Mouse (Mus musculus) right cerebral cortex, postnatal 10 days (tissue): ENCODE results near the gene Rnf4.

Experiments
- DNase-seq, 2 experiments: peaks; one replicate each; pipeline ENCODE4 v3.0.0; 2021; ENCODE audit warnings: low spot score in 2 of 2

Gene Rnf4

DNA sequence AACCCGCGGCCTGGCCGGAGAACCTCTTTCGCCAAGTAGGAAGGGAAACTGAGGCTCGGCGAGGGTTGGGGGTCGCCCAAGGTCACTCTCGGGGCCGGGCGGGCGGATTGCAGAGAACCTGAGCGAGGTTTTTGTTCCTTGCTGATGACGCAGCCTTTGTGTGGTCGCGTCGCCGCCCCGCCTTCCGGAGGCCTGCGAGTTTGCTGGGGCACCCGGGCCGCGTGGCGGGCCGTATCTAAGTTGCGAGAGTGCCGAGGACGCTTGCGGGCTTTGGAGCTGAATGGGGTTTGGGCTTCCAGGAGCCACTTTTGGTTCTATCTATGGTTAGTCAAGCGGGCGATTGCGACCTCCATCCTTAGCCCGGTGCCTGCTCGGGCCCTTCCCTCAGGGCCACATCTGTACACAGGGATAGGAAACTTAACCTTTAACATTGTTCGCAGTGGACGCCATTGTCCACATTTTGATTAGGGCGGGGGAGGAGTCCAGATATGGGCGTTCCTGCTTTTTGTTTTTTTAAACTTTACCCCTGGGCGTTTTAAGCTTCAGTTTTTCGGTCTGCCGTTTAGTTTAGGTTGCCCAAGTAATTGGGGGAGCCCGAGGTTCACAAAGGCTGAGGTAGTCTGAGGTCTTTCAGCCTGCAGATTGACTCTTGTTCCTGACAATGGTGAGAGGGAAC, 824 bp downstream of the Rnf4 start:
- peak; percentile 62 to 70 for DNase-seq

DNA sequence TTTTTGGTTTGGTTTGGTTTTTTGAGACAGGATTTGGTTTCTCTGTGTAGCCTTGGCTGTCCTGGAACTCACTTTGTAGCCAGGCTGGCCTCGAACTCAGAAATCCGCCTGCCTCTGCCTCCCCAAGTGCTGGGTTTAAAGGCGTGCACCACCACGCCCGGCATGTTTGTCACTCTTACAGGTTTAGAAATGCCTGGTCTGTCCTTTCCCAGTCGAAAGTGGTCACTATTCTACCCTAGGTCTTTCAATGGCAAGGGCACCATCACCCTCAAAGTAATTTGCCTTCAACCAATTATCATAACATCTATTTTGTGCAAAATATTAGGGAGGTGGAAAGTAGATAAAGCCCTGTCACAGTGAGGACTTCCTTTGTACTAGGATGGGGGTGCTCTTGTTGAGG, 4.2 kb downstream of the Rnf4 start:
- no peak for DNase-seq

DNA sequence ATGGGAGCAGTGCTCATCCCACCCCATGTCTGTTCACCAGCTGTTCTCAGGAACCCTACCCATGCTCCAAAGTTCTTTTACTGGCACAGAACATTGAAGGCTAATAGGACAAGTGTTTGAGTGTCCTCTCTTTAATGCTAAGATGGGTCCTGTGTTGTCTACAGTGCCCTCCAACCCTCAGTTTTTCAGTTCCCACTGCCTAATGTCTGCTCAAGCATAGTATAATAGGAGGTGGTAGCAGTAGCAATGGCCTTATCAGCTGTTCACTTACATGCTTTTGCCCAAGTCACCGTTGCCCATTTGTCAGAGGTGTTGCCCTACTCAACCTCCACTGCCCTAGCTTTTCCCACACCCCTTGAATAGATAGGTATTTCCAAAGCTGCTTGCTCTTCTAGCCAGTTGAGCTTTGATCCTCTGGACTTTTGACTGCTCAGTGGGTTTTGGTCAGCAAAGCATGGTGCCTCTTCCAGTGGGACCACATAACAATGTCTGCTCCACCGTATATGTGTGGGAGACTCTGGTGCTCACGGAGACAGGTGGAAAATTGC, 16.1 kb downstream of the Rnf4 start:
- DNase-seq: no peak

DNA sequence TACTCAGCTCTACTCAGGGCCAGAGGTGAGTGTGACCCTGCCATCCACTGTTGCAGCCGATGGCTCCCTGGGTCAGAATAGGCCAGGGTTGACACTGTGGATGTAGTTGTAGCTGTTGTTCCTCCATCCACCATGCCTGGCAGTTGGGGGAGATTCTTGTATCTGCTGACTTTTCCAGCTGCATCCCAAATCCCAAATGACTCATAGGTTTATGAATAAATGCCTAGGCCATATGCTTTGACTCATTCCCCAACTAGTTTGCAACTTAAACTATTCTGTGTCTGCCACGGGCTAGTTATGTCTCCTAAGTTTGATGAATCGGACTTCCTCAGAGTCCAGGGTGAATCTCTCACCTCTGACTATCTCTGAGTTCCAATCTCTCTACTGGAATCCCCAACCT, 24.2 kb downstream of the Rnf4 start:
- DNase-seq: no peak

DNA sequence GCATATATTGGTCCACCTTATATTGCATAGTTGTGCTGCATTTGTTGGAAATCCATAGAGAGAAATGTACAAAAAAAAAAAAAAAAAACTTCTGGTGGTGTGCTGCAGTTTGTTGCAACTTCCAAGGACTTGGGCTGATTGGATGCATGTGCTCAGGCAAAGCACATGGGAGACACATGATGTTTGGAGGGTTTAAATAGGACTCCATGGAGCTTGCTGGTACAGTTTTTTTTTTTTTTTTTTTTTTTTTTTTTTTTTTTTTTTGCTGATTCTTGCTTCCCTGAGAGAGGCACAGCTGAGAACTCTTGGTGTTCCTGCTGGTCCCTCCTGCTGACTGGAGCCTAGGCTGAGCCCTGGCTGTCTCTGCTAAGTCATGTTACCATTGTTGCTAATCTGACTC, 27.0 kb downstream of the Rnf4 start:
- DNase-seq: no peak

DNA sequence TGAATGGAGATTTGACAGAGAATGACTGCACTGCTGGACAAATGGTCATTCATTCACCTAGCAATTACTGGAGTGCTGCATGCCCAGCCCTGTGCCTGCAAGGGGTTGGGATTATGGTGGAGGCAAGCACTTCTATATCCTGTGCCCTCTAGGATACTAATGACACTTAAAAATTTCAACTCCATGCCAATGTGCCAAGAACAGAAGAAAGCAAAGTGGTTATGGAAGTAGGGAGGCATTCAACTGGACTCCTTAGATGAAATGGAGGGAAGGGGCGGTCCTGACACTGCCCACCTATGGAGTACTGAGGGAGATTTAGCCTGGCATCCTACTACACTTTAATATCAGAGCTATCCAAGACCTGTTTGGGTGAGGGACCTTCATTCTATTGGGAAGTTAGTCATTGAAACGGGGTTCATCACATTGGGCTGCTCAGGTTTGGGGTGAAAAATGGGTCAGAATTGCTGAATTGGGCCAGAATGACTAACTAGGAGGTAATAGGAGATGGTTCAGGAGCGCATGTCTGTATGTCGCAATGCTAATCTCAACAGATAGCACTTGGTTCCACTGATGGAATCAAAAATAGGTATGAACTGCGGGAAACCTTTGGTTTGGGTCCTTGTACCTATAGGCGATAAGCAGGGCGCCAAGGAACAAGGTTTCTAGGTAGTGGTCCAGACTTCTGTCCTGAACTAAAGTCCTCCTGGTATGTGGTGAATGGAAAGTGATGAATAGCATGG, 32.6 kb downstream of the Rnf4 start:
- DNase-seq: no peak

DNA sequence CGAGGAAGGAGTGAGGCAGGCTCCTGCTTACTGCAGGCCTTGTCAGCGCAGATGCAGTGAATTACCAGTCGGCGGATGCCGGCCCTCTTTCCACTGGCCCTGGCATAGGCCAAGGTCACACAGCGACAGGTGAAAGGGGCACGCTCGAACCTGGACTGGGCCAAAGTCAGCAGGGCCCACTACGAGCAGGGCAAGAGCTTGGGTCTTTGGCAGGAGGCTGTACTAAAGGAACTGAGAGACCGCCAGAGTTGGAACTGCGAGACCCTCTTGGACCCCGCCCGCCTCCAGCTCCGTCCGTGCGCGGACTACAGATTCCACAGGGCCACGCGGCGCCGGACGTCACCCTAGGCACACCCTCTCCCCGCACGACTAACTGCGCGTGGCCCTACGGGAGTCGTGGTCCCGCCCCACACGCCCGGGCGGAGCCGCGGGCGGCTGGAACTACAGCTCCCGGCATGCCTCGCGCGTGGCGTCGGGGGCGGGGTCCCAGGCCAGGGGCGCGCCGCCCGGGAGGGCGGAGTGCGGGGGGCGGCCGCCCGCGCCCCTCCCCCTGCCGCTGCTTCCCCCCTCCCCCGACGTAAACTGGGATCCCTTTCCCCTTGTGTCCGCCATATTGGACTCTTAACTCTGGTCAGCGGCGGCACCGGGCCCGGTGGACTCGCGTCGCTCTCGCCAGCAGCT, 33.4 kb downstream of the Rnf4 start, which contains the start of gene Fam193a:
Fam193a (plus strand) TSS at position 593 of the 681 bp plus-strand sequence.
- DNase-seq: peak; percentile 98 to 99

DNA sequence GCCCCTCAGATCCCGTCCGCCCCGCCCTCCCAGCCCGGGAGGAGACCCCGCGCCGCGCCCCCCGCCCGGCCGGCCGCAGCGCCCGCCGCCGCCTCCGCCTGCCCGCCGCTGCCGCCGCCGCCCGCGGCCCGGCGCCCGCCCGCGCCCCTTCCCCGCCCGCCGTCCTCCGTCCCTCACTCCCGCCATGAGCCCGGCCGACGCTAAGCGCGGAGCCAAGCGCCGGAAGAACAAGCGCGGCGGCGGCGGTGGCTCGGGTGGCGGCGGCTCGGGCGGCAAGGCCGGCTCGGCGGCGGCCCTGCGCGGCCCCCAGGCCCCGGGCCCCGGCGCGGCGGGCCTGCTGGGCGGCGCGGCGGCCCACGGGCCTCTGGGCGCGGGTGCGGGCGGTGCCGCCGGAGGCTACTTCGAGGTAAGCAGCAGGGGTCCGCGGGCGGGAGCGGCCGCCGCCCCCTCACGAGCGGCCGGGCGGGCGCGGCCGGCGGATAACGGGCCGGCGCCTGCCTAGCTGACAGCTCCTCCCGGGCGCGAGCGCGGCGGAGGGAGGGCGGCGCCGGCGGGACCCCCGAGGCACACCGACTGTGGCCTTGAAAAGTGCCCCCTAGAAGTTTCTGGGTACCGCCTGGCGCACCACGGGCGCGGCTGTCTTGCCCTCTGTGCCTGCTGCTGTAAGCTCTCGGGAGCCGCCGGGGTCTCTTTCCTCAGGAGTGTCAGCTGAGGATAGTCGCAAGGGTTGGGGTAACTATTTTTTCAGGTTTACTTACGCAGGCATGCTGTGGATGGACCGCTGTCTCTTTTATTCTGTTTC, 34.1 kb downstream of the Rnf4 start:
- DNase-seq: peak; percentile 60 to 65

DNA sequence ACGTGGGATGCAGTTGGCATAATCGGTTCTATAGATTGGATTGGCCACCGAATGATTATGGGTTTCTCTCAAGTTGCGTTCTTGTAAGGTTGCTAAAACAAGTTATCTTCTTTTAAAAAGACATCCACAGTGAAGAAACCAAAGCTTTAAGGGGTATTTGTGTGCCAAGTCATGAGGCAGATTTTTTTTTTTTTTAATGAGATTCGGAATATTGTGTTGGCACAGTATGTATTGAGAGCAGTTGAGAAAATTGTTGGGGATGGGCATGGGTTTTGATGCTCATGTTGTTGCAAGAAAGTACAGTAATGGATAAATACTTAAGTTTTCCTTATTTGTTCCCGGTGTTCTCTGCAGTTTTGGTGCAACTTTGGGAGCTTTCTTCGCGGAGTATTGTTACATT, 34.8 kb downstream of the Rnf4 start:
- DNase-seq: no peak

DNA sequence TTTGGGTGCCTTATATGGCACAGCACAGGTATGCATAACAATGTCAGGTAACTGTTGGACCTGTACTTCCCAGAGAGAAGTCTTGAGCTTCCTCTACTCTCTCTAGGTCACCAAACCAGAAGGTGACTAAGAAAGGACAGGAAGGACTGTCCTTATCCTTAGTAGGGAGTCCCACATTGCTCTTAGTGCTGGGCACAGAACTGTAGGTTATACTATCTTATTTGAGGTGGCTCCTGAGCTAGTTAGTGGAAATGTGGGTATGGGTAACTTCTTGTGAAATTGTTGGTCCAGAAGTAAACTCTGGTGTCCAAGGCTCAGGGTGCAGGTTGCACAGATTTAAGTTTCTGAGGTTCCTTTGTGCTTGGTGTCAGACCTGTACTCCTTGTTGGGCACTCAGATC, 36.1 kb downstream of the Rnf4 start:
- no peak for DNase-seq

DNA sequence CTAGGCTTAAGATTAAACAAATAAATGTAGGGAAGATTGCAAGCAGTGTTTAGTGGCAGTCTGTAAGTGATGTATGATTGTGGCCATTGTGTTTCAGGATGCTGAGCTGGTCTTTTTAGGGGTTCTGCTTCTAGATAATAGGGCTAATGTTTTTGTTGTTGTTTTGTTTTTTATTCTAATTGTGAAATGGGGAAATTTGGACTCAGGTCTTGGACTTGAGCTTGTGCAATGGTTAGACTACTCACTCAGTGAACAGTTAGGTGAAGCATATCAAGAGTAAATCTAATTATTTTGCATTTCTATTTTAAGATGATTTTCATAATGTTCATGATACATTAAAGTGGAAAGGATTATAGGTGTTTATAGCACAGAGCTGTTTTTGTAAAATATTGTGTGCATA, 36.5 kb downstream of the Rnf4 start:
- no peak for DNase-seq

DNA sequence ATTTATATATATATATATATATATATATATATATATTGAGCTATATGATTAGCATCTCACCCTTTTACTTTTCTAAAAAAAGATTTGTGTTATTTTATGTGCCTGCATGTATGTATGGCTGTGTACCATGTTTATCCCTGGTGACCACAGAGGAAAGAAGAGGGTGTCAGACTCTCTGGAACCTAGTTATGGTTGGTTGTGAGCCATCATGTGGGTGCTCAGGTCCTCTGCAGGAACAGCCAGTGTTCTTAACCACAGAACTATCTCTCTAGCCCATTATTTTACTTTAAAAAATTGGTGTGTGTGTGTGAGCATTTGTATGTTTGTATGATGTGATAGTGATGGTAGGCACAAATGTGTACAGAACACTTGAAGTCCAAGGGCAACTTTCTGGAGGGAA, 42.7 kb downstream of the Rnf4 start:
- DNase-seq: no peak

DNA sequence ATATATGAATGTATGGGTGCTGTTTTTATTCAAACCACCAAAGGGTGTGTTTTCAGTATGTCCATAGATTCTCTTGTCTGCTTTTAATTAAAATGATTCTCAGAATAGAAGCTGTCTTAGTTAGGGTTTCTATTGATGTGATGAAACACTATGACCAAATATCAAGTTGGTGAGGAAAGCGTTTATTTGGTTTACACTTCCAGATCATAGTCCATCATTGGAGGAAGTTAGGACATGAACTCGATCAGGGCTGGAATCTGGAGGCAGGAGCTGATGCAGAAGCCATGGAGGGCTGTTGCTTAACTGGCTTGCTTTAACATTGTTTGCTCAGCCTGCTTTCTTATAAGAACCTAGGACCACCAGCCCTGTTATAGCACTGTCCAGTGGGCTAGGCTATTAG, 45.6 kb downstream of the Rnf4 start:
- no peak for DNase-seq

DNA sequence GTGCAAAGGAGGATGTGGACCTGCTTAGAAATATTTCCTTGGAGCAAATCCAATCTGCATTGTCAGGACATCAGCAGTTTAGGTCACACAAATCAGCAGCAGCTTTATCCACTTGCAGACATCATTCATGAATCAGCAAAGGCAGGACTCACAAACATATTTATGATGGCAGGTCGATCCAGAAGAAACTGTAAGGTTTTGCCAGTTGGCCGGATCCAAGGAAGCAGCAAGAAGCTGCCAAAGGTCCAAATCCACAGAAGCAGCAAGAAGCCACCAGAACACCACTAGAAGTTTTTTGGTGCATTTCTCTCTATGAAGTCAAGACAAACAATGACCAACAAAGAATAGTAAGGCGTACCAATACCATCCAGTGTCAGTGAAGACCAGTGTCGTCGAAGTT, 49.5 kb downstream of the Rnf4 start:
- no peak for DNase-seq

DNA sequence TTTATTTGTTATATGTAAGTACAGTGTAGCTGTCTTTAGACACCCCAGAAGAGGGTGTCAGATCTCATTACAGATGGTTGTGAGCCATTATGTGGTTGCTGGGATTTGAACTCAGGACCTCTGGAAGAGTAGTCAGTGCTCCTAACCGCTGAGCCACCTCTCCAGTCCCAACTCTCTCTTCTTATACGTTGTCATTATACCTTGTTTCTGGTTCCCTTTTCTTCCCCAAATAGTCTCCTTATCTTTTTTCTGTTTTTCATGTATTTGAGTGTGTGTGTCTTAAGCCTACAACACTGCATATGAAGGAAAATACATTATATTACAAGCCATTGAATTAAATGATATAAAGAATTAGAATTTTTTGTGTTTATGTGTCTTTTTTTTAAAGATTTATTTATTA, 50.7 kb downstream of the Rnf4 start:
- DNase-seq: no peak

DNA sequence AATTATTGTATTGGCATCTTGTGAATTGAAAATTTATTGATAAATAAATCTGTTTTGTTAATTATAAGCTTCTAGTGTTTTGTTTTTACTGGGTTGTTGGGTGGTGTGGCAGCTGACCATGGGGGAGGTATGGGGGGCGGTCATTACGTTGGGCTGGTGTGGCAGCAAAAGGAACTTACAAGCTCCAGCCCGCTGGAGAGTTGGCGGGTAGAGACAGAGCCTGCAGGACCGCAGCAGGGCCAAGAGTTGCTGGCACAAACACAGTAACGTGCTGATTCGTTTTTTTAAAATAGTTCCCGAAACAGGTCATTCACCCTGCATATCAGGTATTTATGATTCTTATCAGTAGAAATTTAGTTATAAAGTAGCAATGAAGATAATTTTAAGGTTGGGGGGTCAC, 57.2 kb downstream of the Rnf4 start:
- peak in 1 of 2 experiments; percentile 25 for DNase-seq

DNA sequence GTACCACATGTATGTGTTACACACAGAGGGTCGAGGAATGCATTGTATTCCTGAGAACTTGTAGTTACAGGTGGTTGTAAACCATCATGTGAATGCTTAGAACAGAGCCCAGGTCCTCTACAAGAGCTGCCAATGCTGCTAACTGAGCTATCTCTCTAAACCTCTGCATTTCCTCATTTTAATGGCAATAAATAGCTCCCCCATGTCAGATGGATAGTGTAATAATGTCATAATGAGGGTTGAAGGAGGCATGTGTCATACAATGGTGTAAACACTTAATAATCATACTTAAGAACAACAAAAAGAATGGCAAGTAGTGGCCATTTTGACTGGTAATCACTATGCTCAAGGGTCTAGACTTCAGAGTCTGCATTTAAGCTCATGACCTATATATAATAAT, 59.3 kb downstream of the Rnf4 start:
- DNase-seq: no peak

DNA sequence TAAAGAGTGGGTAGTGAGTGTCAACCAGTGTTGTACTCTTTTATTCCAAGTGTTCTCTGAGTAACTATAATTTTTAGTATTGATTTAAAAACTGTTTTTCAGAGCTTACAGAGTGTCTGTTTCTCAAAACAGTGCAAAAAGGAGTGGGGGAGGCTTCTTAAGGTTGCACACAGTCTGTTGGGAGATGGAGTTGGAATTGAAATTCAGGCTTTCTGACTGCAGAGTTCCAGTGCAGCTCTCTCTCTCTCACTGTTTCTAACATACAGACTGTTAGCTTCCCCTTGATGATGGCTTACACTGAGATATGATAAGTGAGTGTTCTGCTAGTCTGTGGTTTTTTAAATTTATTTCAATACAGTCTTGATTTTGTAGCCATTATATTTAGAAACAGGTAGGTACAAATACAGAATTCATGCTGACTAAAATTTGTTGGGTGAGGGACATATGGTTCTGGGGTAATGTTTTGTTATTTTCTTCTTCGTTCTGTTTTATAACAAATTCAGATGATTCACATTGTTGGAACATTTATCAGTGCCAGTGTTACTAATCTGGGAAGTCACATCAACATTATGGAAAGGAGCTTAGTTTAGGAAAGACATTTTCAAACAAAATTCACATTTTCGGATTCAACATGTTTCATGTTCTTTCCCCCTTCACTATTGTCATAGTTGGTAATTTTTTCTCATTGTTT, 59.9 kb downstream of the Rnf4 start:
- peak in 1 of 2 experiments; percentile 27 for DNase-seq

DNA sequence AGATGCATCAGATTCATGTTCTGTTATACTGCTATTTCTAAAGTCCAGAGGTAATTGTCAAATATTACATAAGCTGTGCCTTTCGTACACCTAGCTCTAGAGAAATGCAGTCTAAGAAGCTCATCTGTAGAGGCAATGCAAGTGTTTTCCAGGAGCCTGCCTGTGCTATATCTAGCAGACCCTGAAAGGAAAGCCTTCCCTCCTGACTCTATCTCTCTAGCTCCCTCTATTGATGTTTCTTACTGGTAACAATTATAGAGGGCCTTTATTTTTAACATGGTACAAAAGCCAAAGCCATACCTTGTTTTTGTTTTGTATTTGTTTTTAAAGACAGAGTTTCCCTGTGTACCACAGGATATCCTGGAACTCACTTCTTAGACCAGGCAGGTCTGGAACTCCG, 61.8 kb downstream of the Rnf4 start:
- no peak for DNase-seq

DNA sequence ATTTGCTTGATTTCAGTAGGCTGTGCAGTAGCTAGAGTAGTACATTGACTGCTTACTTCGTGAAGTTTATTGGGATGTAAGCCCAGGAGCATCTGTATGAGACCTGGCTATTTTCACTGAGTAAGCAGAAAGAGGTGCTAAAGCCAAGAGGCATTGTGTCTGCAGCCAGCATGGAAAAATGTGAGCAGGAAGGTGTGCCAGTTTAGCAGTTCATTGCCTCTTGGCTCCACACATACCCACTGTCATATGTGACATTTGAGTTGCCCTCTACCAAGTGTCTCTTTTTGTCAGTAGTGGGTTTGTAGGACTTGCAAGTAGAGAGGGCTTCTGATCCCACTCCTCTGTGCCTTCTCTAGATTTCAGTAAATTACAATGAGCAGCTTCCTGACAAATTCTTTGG, 62.2 kb downstream of the Rnf4 start:
- no peak for DNase-seq
